Mouse (Mus musculus) CD4-positive naive resting alpha-beta T cell, adult 57 days (primary cell): Measurements from ENCODE around the gene Dock8. TPM values are rescaled to one million over a fixed set of nuclear protein-coding genes. Genes with fewer than 3 reads are reported as not detected.

Source experiments
- total RNA-seq: library from RNA; stranded (reverse); gene quantifications from one replicate; pipeline ENCODE4 v1.2.4, GENCODE M21; 2023

Gene Dock8
- total RNA-seq = 303 TPM

GRCm38 (mm10) chr19:24999201-24999886 is at the start of gene Dock8:
TSS of gene Dock8 (plus strand) at chr19:24999534.

GRCm38 (mm10) chr19:24961172-24961962 is 38.0 kb upstream of the Dock8 start, which contains the start of gene Cbwd1:
TSS of gene Cbwd1 (minus strand) at chr19:24961610.

GRCm38 (mm10) chr19:25236596-25237491 is 237.5 kb downstream of the Dock8 start, which contains the start of gene Kank1:
TSS of gene Kank1 (plus strand) at chr19:25236975.

Other genes starting within 250 kb of the Dock8 start
- not detected for gene Pgm5, start 137.7 kb upstream of the Dock8 start, total RNA-seq
- gene Gm10053, start 123.8 kb upstream of the Dock8 start, total RNA-seq = 36.3 TPM
- not detected for gene Foxd4, start 98.3 kb upstream of the Dock8 start, total RNA-seq
- 8.8 TPM for gene Cbwd1, start 37.9 kb upstream of the Dock8 start, total RNA-seq
- gene Kank1, start 237.4 kb downstream of the Dock8 start, total RNA-seq = 0.56 TPM